ENCODE assay signal across 13 mouse cellular contexts in genomic region chr12:88459461-88459860, GRCm38 (mm10).
"Had no signal": no experiment of that assay in that cellular context is flagged by ENCODE, and none has a peak within 500 bp of the region (broad histone marks: within the 10 kb centered on the region; RNA-seq: fewer than 3 reads in every experiment).

No protein-coding gene starts in this region.

- H3K27ac ChIP-seq: intestine, embryonic 15.5 days; limb, embryonic 12.5 days; lung, embryonic 15.5 days; midbrain, embryonic 10.5 days; neural tube, embryonic 15.5 days had no signal

- H3K36me3 ChIP-seq: intestine, embryonic 15.5 days; lung, embryonic 15.5 days had no signal

- H3K27me3 ChIP-seq: intestine, embryonic 15.5 days; limb, embryonic 12.5 days; lung, embryonic 15.5 days; neural tube, embryonic 15.5 days had no signal

- ATAC-seq: intestine, embryonic 15.5 days had no signal

- H3K9ac ChIP-seq: intestine, embryonic 15.5 days; limb, embryonic 12.5 days; lung, embryonic 15.5 days; neural tube, embryonic 15.5 days had no signal

- H3K4me2 ChIP-seq: intestine, embryonic 15.5 days; limb, embryonic 12.5 days; lung, embryonic 15.5 days; neural tube, embryonic 15.5 days had no signal

- DNase-seq: kidney, adult 18-20 months; kidney, postnatal 10 days; kidney, postnatal 4 days; midbrain, embryonic 14.5 days; right cerebral cortex, adult 18-20 months; right cerebral cortex, postnatal 25 days; thymus, postnatal 36 days had no signal

- H3K9me3 ChIP-seq: intestine, embryonic 15.5 days; limb, embryonic 12.5 days; lung, embryonic 15.5 days; midbrain, embryonic 10.5 days; neural tube, embryonic 15.5 days had no signal

- H3K4me1 ChIP-seq: intestine, embryonic 15.5 days; limb, embryonic 12.5 days; lung, embryonic 15.5 days; midbrain, embryonic 10.5 days had no signal

- H3K4me3 ChIP-seq: intestine, embryonic 15.5 days; limb, embryonic 12.5 days; lung, embryonic 15.5 days; midbrain, embryonic 10.5 days; myocyte; neural tube, embryonic 15.5 days had no signal
